Mouse (Mus musculus): ENCODE measurements around the gene Gon4l. TPM values are rescaled to one million over a fixed set of nuclear protein-coding genes. Genes with fewer than 3 reads are reported as not detected.
"Not testable (repeated sequence)": the region's sequence is repeated elsewhere in the genome, so short reads cannot be mapped to it uniquely, and the experiment has no call there.

The Gon4l gene
- 10 to 100 TPM; 21.5 to 23.9 TPM for total RNA-seq (2021)

- DNase-seq (ENCODE audit: low spot score) = peak; percentile 2
- intact Hi-C loops (cut with DNase I) = not testable (repeated sequence)
These were observed at the start of gene Gon4l for GRCm38 (mm10) chr3:88834951-88835491. Gon4l (plus strand) TSS chr3:88835231.

- intact Hi-C loops (cut with DNase I); DNase-seq (ENCODE audit: low spot score): not testable (repeated sequence)
These were observed 48.7 kb upstream of the Gon4l start for GRCm38 (mm10) chr3:88786323-88786722.

- intact Hi-C loops (cut with DNase I); DNase-seq (ENCODE audit: low spot score): not testable (repeated sequence)
These were observed 48.2 kb upstream of the Gon4l start for GRCm38 (mm10) chr3:88786805-88787204.

GRCm38 (mm10) chr3:88788033-88788432, 47.0 kb upstream of the Gon4l start:
- DNase-seq (ENCODE audit: low spot score); intact Hi-C loops (cut with DNase I): not testable (repeated sequence)

- DNase-seq (ENCODE audit: low spot score); intact Hi-C loops (cut with DNase I): not testable (repeated sequence)
These were observed 37.5 kb upstream of the Gon4l start for GRCm38 (mm10) chr3:88797507-88797906.

GRCm38 (mm10) chr3:88803910-88804540, 31.0 kb upstream of the Gon4l start:
- intact Hi-C loops (cut with DNase I) = no loop called here
- DNase-seq (ENCODE audit: low spot score) = no peak

- intact Hi-C loops (cut with DNase I) = loop anchor here (5.0 kb wide), 1 partner anchor 58 kb away; no protein-coding TSS in a partner anchor
These were observed 9.3 kb upstream of the Gon4l start for GRCm38 (mm10) chr3:88825710-88826109.

GRCm38 (mm10) chr3:88827231-88827630, 7.8 kb upstream of the Gon4l start:
- intact Hi-C loops (cut with DNase I) = loop anchor here (5.0 kb wide), 1 partner anchor 60 kb away; no protein-coding TSS in a partner anchor

More at GRCm38 (mm10) chr3:88825710-88826109, 9.3 kb upstream of the Gon4l start:
- no peak for DNase-seq (ENCODE audit: low spot score)

GRCm38 (mm10) chr3:88831177-88832121, 3.6 kb upstream of the Gon4l start:
- DNase-seq (ENCODE audit: low spot score) = peak; percentile 33
- intact Hi-C loops (cut with DNase I) = not testable (repeated sequence)

More at GRCm38 (mm10) chr3:88827231-88827630, 7.8 kb upstream of the Gon4l start:
- no peak for DNase-seq (ENCODE audit: low spot score)

GRCm38 (mm10) chr3:88832388-88832787, 2.6 kb upstream of the Gon4l start:
- intact Hi-C loops (cut with DNase I) = not testable (repeated sequence)
- peak; percentile 30 for DNase-seq (ENCODE audit: low spot score)

- intact Hi-C loops (cut with DNase I) = no loop called here
- DNase-seq (ENCODE audit: low spot score) = no peak
These were observed 14.1 kb downstream of the Gon4l start for GRCm38 (mm10) chr3:88849172-88849571.

- no peak for DNase-seq (ENCODE audit: low spot score)
These were observed 20.8 kb downstream of the Gon4l start for GRCm38 (mm10) chr3:88855837-88856236.

GRCm38 (mm10) chr3:88862129-88862528, 27.1 kb downstream of the Gon4l start:
- DNase-seq (ENCODE audit: low spot score) = no peak
- intact Hi-C loops (cut with DNase I) = no loop called here

More at GRCm38 (mm10) chr3:88855837-88856236, 20.8 kb downstream of the Gon4l start:
- intact Hi-C loops (cut with DNase I) = no loop called here

- intact Hi-C loops (cut with DNase I); DNase-seq (ENCODE audit: low spot score): not testable (repeated sequence)
These were observed 31.7 kb downstream of the Gon4l start for GRCm38 (mm10) chr3:88866735-88867134.

GRCm38 (mm10) chr3:88867177-88867576, 32.1 kb downstream of the Gon4l start:
- intact Hi-C loops (cut with DNase I); DNase-seq (ENCODE audit: low spot score): not testable (repeated sequence)

- intact Hi-C loops (cut with DNase I); DNase-seq (ENCODE audit: low spot score): not testable (repeated sequence)
These were observed 33.4 kb downstream of the Gon4l start for GRCm38 (mm10) chr3:88868449-88868848.

GRCm38 (mm10) chr3:88882536-88882935, 47.5 kb downstream of the Gon4l start:
- DNase-seq (ENCODE audit: low spot score); intact Hi-C loops (cut with DNase I): not testable (repeated sequence)

- intact Hi-C loops (cut with DNase I) = not testable (repeated sequence)
These were observed 58.0 kb downstream of the Gon4l start for GRCm38 (mm10) chr3:88893011-88893410.

GRCm38 (mm10) chr3:88904803-88905202, 69.8 kb downstream of the Gon4l start:
- intact Hi-C loops (cut with DNase I) = no loop called here
- no peak for DNase-seq (ENCODE audit: low spot score)

More at GRCm38 (mm10) chr3:88893011-88893410, 58.0 kb downstream of the Gon4l start:
- not testable (repeated sequence) for DNase-seq (ENCODE audit: low spot score)

- intact Hi-C loops (cut with DNase I) = no loop called here
- DNase-seq (ENCODE audit: low spot score) = no peak
These were observed 70.2 kb downstream of the Gon4l start for GRCm38 (mm10) chr3:88905209-88905608.
